Mouse (Mus musculus) lung, adult 2 months (tissue): ENCODE measurements around the gene Phldb2.

ENCODE experiments used
- CTCF ChIP-seq: fragments of 200-500 bp; IDR thresholded peaks from 2 replicates; pipeline ENCODE4 v1.5.1; 2011; ENCODE audit warnings: mild to moderate bottlenecking, low read length, control low read depth; ENCODE audit not compliant: insufficient read depth
- POLR2A ChIP-seq: fragments of 200-500 bp; IDR thresholded peaks from 2 replicates; pipeline ENCODE4 v1.6.1; 2011; ENCODE audit warnings: low read depth, mild to moderate bottlenecking, control low read depth, low read length, borderline replicate concordance; ENCODE audit errors: extremely low read depth

GRCm38 (mm10) chr16:45857277-45857863 is 96.0 kb downstream of the Phldb2 start:
- no peak for TF ChIP-seq CTCF
- TF ChIP-seq POLR2A: no peak
